Mouse (Mus musculus) large intestine, adult 2 months (tissue): ENCODE data around the gene BC016579. TPM values are rescaled to one million over a fixed set of nuclear protein-coding genes. Genes with fewer than 3 reads are reported as not detected.

Source experiments
- DNase-seq: peaks from one replicate; pipeline ENCODE4 v3.0.0-alpha.2; 2012; ENCODE audit warnings: low read depth, low spot score
- WGBS: fragments of 180-500 bp; shearing (Covaris S2); methylation state at CpG from one replicate; pipeline ENCODE4 v1.1.7; 2018; 5-methylcytosine and 5-hydroxymethylcytosine counted together
- polyA plus RNA-seq: library from polyadenylated mRNA; depleted of rRNA; stranded (reverse); fragments of >200 nt; gene quantifications from 2 replicates; pipeline ENCODE4 v1.2.3, GENCODE M21; 2012

BC016579 gene
- polyA plus RNA-seq, 1 experiment = 3.0 TPM

DNA sequence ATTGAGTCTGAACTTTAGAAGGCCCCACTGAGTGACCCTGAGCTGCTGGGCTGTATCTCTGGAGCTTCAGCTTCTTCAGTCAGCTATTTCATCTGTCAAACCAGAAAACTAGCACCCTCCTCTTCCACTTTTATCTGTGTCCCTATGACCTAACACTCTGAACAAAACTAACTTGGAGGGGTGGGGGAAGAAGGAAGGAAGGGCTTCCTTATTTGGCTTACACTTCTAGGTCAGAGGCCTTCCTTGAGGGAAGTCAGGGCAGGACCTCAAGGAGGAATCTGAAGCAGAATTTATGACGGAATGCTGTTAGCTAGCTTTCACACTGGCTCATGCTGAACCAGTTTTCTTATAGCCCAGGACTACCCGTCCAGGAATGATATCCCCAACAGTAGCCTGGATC is 2.4 kb downstream of the BC016579 start:
- 14% methylated on average over 2 of the region's 2 CpGs for WGBS
- no peak for DNase-seq

DNA sequence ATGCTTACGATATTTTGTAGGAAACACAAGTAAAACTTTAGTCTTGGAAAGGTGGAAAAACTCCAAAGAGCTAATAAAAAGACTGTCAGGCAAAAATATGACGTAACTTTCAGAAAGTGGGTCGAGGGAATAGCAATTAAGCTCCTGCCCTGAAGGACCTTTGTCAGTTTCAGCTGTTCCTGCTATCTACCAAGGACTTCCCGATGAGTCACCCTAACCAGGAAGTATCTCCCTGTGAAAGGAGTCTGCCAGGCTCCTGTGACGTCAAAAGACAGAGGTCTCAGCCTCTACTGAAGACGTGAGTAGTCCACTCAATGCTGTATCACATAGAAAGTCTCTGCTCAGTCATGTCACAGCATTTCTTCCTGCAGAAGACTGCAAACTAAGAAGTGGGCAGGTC is 9.5 kb downstream of the BC016579 start:
- 20% methylated on average over 6 of the region's 6 CpGs for WGBS
- DNase-seq = no peak

DNA sequence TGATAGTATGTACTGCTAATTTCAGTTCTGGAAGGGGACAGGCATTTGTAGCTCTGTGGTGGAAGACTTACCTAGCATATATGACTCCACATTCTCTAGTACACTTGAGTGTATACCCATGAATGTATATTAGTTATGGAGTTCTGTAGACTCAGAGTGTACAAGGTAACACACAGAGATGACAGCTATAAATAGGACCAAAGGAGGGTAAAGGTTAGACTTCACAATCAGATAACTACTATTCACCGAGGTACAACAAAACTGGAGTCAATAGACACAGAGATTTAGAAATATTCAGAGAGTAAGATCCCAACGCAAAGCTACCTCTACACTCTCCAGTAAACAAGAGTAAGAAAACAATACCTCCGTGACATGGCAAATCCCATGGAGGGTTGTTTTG is 9.9 kb downstream of the BC016579 start:
- DNase-seq = no peak
- WGBS = 53% methylated on average over 3 of the region's 3 CpGs

DNA sequence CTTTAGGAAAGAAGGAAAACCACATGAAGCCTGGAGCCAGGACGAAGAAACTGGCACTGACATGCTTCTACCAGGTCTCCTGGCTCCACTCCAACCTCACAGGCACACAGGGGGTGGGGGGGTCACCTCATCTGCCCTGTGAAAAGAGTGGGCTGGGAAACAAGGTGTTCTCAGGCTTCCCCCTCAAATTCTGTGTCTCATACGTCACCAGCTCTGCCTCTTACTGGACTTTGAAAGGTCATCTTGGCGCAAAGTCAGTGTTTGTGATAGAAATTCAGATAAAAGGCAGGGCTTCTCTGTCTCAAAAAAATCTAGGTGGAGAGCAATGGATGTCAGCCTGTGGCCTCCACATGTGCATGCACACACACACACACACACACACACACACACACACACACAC is 12.6 kb downstream of the BC016579 start:
- WGBS = 57% methylated on average over 3 of the region's 3 CpGs
- DNase-seq = no peak

DNA sequence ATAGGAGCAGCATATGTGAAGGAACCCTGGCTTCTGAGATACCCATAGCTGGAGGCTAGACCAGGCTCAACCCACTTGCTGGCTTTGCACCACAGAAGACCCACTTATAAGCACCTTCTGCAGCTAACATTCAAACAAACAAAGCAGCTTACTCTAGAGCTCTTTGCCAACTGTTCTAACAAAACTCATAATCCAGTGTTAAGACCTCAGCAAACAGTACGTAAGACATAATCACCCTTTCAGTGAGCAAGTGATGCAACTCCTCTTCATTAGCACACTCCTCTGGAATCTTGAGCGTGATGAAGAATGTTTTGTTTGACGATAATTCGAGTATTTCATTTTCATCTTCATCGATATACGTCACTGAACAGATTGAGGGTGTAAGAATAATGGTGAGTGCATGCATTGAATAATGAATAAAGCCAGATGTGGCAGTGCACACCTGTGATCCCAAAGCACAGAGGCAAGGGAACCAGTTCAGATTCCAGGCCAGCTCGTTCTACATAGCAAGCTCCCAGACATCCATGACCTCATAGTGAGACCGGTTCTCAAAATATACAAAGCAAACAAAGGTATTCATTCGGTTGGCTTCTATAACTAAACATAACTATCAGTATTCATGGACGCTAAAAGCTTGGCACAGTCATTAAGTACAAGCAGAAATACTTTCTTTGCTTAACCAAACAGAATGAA is 13.7 kb downstream of the BC016579 start:
- WGBS = 62% methylated on average over 10 of the region's 10 CpGs
- DNase-seq = no peak

DNA sequence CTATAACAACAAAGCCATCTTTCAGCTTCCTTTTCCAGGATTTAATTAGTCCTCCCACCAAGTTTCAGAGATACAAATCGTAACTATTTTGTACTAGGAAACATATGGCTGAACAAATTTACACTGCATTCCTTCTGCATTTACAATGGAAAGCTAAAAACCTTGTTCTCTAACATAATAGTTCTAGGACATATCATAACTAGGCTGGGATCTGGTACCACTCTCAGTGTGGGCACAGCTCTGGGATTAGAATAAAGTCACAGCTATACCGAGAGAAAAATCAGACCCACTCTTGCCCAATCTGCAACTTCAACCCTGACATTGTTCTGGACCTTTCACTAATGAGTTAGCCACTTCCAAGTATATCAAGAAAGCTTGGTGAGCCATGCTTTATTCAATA is 18.0 kb downstream of the BC016579 start:
- no peak for DNase-seq
- 80% methylated on average over 2 of the region's 2 CpGs for WGBS

DNA sequence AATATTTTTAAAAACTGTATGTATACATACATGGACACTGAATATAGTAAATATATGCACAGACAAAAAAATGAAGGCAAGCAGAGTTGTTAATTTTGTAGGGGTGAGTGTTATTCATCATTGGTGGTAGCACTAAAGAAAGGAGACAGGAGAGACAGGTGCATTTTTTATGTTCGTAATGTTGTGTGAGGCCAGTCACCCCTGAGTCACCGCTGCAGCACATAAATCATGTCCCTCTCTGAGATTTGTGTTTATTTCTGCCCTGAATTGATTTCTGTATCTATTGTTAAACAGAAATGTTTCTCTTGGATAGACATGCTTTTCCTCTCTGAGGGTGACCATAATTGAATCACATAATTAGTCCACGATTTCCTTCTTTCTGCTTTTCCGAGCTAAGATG is 21.4 kb downstream of the BC016579 start:
- WGBS = 78% methylated on average over 4 of the region's 4 CpGs
- DNase-seq = no peak

DNA sequence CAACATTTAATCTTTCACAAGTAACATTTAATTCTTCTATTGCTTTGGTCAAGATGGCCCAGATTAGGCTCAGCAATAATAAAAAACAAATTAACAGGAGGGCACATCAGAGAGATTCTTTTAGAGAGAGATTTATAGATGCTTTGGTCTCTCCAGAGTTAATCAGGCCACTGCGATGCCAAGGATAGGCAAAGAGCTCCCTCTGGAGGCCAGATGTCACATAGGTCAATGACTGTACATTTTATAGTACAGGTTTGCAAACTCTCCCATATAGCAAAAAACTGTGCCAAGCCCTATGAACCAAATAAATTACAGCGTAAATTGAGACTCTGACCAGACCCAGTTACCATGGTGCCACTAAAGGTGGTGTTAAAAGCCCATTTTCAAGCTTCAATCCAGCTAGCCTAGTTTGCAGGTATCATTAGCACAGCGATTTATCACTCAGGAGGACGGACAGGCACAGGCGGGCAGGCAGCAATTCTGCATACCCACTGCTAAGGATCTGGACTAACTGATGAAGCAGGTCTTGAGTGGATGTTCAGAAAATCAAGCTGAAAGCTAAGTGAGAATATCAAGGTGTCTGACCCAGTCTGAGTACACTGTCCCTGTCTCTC is 23.4 kb downstream of the BC016579 start:
- no peak for DNase-seq
- 55% methylated on average over 5 of the region's 5 CpGs for WGBS

DNA sequence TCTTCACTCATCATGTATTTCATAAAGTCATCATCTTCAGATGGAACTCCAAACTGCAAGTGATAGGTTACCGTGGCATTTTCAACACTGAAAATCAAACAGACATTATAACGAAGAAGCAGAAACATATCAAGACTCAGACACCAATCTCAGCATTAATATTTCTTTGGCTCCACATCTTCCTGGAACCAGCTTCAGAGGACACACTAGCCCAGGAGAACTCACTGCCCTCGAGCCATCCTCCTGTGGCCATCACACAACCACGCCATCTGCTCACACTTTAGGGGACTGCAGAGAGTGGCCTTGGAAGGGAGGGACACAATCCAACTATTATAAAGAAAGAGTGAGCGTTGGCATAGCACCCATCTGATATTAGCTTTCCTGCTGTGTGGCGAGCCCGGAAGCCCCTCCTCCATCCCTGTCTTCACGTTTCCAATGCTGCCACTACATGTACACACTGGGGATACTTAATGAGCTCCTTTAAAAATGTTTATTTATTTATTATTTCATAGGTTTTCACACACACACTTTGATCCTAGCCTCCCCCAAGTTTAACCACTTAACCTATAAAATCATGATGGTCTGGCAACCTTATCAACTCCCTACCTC is 24.3 kb downstream of the BC016579 start:
- DNase-seq = no peak
- 82% methylated on average over 8 of the region's 8 CpGs for WGBS

DNA sequence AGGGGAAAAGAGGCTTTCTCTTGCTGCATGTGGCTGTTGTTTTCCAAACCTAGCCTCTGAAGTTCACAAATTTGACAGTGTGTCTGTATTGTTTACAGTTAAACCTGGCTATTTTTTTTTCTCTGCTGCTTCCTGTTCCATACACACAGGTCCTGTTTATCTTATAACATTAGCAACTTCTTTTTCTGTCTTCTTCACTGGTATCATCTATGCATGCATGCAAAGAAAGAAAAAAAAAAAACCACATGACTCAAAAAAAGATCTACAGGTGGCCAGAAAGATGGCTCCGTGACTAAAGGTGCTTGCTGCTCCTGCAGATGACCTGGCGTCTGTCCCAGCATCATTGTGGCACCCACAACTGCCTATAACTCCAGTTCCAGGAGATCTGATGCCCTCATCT is 28.5 kb downstream of the BC016579 start:
- no peak for DNase-seq
- 81% methylated on average over 2 of the region's 2 CpGs for WGBS

DNA sequence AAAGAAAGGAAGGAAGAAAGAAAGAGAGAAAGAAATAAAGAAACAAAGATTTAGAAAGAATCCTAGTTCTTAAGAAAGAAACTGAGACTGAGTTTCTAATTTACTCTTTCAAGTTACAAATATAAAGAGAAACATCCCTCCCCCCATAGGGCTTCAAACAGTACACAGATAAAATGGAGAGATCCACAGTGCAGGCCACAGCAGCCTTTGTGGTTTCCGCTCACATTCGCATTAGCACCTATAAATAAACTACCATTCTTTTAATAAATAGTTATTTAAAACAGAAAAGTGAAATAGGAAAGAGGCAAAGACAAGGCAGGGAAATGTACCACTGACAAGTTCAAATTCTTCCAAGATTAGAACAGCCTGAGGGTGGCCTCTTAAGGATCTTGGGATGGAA is 29.1 kb downstream of the BC016579 start:
- no peak for DNase-seq
- 87% methylated on average over 2 of the region's 2 CpGs for WGBS

DNA sequence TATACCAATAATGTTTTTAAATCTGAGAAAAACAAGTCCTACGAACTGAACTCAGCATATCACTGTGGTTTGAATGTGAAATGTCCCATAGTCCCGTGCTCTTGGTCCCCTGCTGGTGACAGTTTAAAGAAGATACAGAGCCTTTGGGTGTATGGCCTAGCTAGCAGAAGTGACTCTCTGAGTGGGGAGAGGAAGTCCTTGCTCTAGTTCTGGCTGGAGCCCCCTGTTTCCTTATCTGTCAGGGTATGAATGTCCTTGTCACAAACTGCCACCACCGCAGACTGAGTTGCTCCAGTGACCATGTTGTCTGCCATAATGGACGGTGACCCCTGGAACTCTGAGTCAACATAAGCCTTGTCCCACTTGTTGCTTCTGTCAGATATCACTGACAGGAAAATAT is 30.6 kb downstream of the BC016579 start:
- DNase-seq = no peak
- 79% methylated on average over 4 of the region's 4 CpGs for WGBS

DNA sequence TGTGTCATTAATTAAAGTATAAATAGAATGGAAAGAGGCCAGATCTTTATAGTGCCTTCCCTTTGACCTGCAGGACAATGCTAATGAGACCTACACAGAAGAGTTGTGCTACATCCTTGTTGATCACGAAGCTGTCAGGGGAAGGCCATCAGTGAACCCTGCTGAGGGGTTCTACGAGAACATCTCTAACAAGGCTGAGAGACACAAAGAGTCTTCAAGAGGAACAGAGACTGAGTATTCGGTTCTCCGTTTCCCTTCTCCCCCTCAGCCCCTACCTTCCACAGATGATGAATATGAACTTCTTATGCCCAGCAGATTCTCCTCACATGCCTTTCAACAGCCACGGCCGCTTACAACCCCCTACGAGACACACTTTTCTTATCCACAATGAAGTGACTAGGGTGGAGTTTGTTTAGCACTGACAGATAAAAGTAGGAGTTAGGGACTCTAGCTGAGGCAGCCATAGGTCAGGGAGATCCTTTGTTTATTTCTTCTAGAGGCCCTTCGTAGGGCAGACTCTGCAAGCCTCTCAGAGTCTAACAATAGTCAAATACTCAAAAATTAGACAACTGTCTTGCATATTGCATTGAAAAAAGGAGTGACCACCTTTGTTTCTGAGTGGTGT is 34.0 kb downstream of the BC016579 start:
- no peak for DNase-seq
- whole genome bisulfite sequencing = 77% methylated on average over 8 of the region's 8 CpGs

DNA sequence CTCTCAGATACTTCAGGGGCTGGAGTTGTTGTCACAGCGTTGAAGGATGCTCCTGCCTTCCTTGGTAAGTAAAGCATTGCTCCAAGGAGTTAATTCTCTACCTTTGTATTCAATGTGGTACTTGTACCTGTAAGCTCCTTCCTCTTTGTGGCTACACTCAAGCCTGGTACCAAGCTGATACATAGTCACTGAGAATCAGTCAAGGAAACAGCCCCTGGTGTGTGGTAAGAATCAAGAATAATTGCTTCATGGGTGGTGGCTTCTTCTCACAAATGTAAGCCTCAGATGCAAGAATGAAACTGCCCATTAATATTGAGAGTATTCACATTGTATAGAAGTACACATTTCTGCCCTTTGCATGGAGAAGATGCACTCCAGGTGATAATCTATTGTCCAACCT is 37.9 kb downstream of the BC016579 start:
- DNase-seq = no peak
- WGBS = 86% methylated on average over 1 of the region's 1 CpGs

DNA sequence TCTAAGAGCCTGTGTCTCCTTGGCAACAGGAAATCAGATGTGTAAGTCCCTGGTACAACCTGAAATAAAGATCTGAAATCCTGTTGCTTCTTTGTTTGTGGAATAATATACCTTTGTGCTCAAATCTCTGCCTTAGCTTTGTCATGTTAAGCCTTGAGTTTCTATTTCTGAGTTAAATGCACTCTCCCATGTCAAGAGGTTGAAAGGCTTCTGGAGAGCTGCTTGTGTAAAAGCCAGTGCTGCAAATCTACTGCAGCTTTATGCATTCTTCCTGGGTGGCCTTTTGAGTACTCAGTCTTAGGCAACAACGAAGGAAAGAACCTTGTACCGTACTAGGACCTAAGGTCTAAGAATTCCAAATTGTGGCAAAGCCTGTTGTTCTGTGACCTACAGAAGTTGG is 40.6 kb downstream of the BC016579 start:
- 77% methylated on average over 2 of the region's 2 CpGs for WGBS
- no peak for DNase-seq

DNA sequence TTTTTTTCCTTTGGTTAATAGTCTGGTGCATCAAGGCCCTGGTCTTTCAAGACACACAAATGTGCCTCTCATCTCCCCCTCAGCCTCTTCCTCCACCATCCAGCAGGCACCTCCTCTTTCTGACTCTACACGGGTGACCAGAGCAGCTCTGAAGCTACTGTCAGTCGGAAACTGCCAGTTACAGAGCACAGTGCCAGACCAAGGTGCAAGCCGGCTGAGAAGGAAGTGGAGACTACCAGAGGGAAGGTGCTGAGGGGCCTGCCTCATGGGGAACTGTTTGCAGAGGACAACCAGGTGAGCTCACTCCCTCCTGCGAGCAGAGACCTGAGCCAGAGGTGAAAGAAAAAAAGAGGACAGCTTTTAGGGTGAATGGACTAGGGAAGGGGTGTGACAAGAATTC is 43.6 kb downstream of the BC016579 start, which contains the start of gene Gcsam:
Gene Gcsam (plus strand): TSS at position 114 of the 400 bp plus-strand sequence.
- WGBS = 19% methylated on average over 4 of the region's 4 CpGs

DNA sequence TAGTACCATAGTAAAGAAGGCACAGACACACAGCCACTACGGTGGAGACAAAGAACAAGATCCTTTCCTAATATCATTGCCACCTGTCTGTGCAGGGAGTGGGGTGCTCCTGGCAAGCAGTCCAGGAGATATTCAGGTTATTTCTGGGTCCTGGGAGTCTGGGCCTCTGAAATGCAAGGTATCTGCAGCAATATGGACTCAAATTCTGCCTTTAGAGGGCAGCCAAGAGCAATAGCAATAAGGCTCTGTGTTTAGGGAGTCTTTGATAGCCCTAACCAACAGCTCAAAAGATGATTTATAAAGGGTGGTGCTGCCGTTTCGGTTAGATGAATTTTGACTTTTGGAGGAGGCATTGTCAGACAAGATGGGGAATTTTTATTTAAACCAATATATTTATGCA is 44.6 kb downstream of the BC016579 start:
- peak; percentile 57 for DNase-seq
- WGBS = 23% methylated on average over 3 of the region's 3 CpGs

More for the DNA sequence above, 43.6 kb downstream of the BC016579 start, which contains the start of gene Gcsam:
- DNase-seq = no peak

DNA sequence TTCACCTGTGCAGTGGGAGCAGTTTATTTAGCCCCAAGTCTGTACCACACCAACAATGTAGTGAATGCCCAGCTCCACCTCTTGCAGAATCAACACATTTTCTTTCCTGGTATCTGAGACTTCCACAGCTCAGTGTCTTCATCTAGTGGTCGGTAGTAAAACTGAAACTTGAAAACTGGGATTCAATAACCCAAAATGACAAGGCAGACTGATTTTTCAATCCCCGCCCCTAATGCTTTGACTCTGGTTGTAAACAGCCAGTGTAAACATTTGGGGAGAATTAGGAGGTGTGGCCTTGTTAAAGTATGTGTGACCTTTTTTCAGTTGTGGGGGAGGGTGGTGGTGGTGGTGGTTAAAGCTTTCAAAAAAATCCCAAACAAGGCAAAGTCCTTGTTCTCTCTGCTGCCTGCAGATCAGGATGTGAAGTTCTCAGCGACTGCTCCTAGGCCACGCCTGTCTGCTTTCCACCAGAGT is 45.4 kb downstream of the BC016579 start:
- peak; percentile 72 for DNase-seq
- 5% methylated on average over 4 of the region's 4 CpGs for WGBS

DNA sequence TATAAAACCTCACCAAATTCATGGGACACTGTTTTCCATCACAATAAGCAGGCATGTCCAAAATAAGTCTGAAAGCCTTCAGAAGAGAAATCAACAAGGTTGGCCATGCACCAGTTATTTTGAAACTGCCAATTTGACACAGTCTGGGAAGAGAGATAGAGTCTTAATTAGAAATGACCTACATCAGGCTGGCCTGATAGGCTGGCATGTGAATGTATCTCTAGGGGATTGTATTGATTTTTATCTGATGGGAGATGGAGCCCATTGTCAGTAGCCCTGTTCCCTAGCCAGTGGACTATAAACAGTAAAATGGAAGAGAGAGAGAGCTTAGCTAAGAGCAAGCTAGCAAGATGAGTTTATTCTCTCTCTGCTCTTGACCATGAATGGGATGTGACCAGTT is 58.4 kb downstream of the BC016579 start:
- no peak for DNase-seq

DNA sequence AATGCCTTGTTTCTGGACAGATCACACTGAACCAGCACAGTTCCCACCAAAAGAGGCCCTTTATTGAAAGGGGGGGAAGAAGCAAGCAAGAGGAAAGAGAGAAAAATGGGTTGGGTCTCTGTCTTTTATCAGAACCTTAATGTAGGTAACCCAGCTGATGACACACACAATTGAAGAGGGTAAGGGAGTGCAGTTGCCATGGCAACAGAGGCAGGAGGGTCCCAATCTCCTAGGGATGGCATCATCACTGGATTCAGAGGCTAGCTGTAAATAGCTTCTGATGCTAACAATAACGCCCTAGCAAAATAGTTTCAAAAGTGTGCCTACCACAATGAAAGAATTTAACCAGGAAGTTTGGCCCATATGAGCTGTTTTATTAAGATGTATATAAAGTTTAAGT is 60.2 kb downstream of the BC016579 start:
- no peak for DNase-seq
- WGBS = 72% methylated on average over 1 of the region's 1 CpGs

DNA sequence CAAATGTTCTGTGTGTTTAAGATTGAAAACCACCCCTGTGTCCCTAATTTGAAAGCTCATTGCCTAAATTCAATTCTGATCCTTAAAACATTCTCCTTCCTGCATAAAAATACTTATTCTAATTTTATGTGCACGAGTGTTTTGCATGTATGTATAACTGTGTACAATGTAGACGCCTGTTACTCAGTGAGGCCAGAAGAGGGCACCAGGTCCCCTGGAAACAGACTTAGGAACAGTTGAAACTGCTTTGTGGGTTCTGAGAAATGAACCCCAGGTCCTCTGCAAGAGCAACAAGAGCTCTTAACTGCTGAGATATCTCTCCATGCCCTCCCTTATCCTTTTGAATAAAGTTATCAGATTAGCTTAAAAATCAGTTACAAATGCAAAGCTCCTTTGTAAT is 71.4 kb downstream of the BC016579 start:
- no peak for DNase-seq
- 19% methylated on average over 2 of the region's 2 CpGs for WGBS
